ENCODE assay signal across 14 mouse cellular contexts in genomic region chr1:156761430-156761801, GRCm38 (mm10). TPM values are rescaled to one million over a fixed set of nuclear protein-coding genes. Genes with fewer than 3 reads are reported as not detected.
DNase-seq lines count a peak whose midpoint lies in the region; ATAC-seq lines count a peak whose summit lies in the region.
"Had no signal": no experiment of that assay in that cellular context is flagged by ENCODE, and none has a peak within 500 bp of the region (broad histone marks: within the 10 kb centered on the region; RNA-seq: fewer than 3 reads in every experiment).

No protein-coding gene starts in this region.

- H3K9ac ChIP-seq in forebrain, embryonic 14.5 days (ENCODE audit: low read length) = no peak overlapping the region
- no peak overlapping the region for H3K9ac ChIP-seq in midbrain, embryonic 16.5 days (ENCODE audit: low read depth, low read length)
- H3K9ac ChIP-seq in midbrain, embryonic 15.5 days = no peak overlapping the region
- H3K9ac ChIP-seq in limb, embryonic 11.5 days (ENCODE audit: low read length) = no peak overlapping the region
- H3K9ac ChIP-seq: hindbrain, embryonic 15.5 days had no signal

- H3K9me3 ChIP-seq in forebrain, embryonic 10.5 days = peaks cover 18% of the 10 kb centered on the region
- H3K9me3 ChIP-seq in forebrain, embryonic 14.5 days (replicated peaks; ENCODE audit: control insufficient read depth, low read length) = no peaks in the 10 kb centered on the region
- 0 out of 2 replicates have a peak, but pooled peaks cover under 1% of the 10 kb centered on the region for H3K9me3 ChIP-seq in midbrain, embryonic 16.5 days (replicated peaks; ENCODE audit: control insufficient read depth, low read length, poor library complexity, severe bottlenecking)
- H3K9me3 ChIP-seq in midbrain, embryonic 15.5 days = no peaks in the 10 kb centered on the region
- H3K9me3 ChIP-seq in limb, embryonic 11.5 days (ENCODE audit: control insufficient read depth, low read length) = peaks cover under 1% of the 10 kb centered on the region; the same call in 1 of the 2 replicates

- H3K4me3 ChIP-seq in forebrain, embryonic 10.5 days = no peak overlapping the region
- no peak overlapping the region for H3K4me3 ChIP-seq in forebrain, embryonic 14.5 days (ENCODE audit: low read depth, low read length)
- no peak overlapping the region for H3K4me3 ChIP-seq in midbrain, embryonic 16.5 days (ENCODE audit: low read depth, low read length)
- no peak overlapping the region for H3K4me3 ChIP-seq in midbrain, embryonic 15.5 days
- H3K4me3 ChIP-seq in limb, embryonic 11.5 days (ENCODE audit: low read depth, low read length) = no peak overlapping the region
- H3K4me3 ChIP-seq: hindbrain, embryonic 15.5 days; layer of hippocampus, adult 2 months had no signal

- H3K27ac ChIP-seq in forebrain, embryonic 10.5 days = peak overlapping the region; percentile 54; the same call in 1 of the 2 replicates
- no peak overlapping the region for H3K27ac ChIP-seq in forebrain, embryonic 14.5 days (ENCODE audit: low read depth, low read length)
- peak overlapping the region; percentile 17; the same call in 1 of the 2 replicates for H3K27ac ChIP-seq in midbrain, embryonic 16.5 days (ENCODE audit: low read length)
- no peak overlapping the region for H3K27ac ChIP-seq in midbrain, embryonic 15.5 days
- peak overlapping the region; percentile 73 for H3K27ac ChIP-seq in limb, embryonic 11.5 days (replicated peaks; ENCODE audit: low read depth, low read length)
- H3K27ac ChIP-seq: hindbrain, embryonic 15.5 days; layer of hippocampus, adult 2 months had no signal

- intact Hi-C loops in left cerebral cortex, postnatal 14 days (cut with DNase I) = no loop called here

- no peaks in the 10 kb centered on the region for H3K36me3 ChIP-seq in forebrain, embryonic 10.5 days (replicated peaks)
- no peaks in the 10 kb centered on the region for H3K36me3 ChIP-seq in forebrain, embryonic 14.5 days (ENCODE audit: control insufficient read depth, insufficient read depth, low read length)
- no peaks in the 10 kb centered on the region for H3K36me3 ChIP-seq in midbrain, embryonic 16.5 days (ENCODE audit: control insufficient read depth, insufficient read depth, low read length)
- no peaks in the 10 kb centered on the region for H3K36me3 ChIP-seq in midbrain, embryonic 15.5 days (replicated peaks)
- H3K36me3 ChIP-seq in limb, embryonic 11.5 days (ENCODE audit: control insufficient read depth, insufficient read depth, low read length) = no peaks in the 10 kb centered on the region
- H3K36me3 ChIP-seq: hindbrain, embryonic 15.5 days had no signal

- 0 out of 2 replicates have a peak, but pooled peaks cover 4% of the 10 kb centered on the region for H3K27me3 ChIP-seq in forebrain, embryonic 10.5 days (ENCODE audit: poor library complexity, severe bottlenecking)
- H3K27me3 ChIP-seq in forebrain, embryonic 14.5 days (replicated peaks; ENCODE audit: control insufficient read depth, insufficient read depth, low read length) = no peaks in the 10 kb centered on the region
- H3K27me3 ChIP-seq in midbrain, embryonic 16.5 days (ENCODE audit: control insufficient read depth, insufficient read depth, low read depth, low read length) = no peaks in the 10 kb centered on the region
- H3K27me3 ChIP-seq in midbrain, embryonic 15.5 days (replicated peaks) = no peaks in the 10 kb centered on the region
- H3K27me3 ChIP-seq in limb, embryonic 11.5 days (ENCODE audit: control insufficient read depth, insufficient read depth, low read length) = no peaks in the 10 kb centered on the region
- H3K27me3 ChIP-seq: hindbrain, embryonic 15.5 days had no signal

- H3K4me2 ChIP-seq in forebrain, embryonic 14.5 days (ENCODE audit: low read length) = no peak overlapping the region
- H3K4me2 ChIP-seq in midbrain, embryonic 16.5 days (ENCODE audit: low read length) = no peak overlapping the region
- no peak overlapping the region for H3K4me2 ChIP-seq in midbrain, embryonic 15.5 days
- H3K4me2 ChIP-seq in limb, embryonic 11.5 days (ENCODE audit: low read depth, severe bottlenecking) = no peak overlapping the region
- H3K4me2 ChIP-seq: hindbrain, embryonic 15.5 days had no signal

- no peak for DNase-seq in forebrain, embryonic 10.5 days (ENCODE audit: extremely low spot score, low spot score)
- DNase-seq in forebrain, embryonic 14.5 days (ENCODE audit: low spot score) = no peak
- DNase-seq in limb, embryonic 11.5 days (ENCODE audit: low spot score) = peak; percentile 38
- DNase-seq in lung, postnatal 4 days = peak; percentile 30 to 53
- DNase-seq in left cerebral cortex, postnatal 14 days (ENCODE audit: low spot score in 2 of 2) = no peak
- DNase-seq in Muller cell, postnatal 12 days (ENCODE audit: inconsistent ontology term) = no peak
- DNase-seq: cerebellum, postnatal 25 days; liver; retina, postnatal 1 day had no signal

- no peak for ATAC-seq in forebrain, embryonic 14.5 days
- ATAC-seq in midbrain, embryonic 16.5 days = no peak
- ATAC-seq in midbrain, embryonic 15.5 days (replicated peaks) = no peak
- ATAC-seq in limb, embryonic 11.5 days (ENCODE audit: insufficient number of reproducible peaks, low FRiP score, low TSS enrichment, low read depth) = 0 out of 2 replicates have a peak, but pooled peaks have one; percentile 4
- ATAC-seq: activated CD4-positive, CD25-positive, alpha-beta regulatory T cell, adult 4 months had no signal

- H3K4me1 ChIP-seq in forebrain, embryonic 10.5 days = peaks cover 30% of the 10 kb centered on the region
- H3K4me1 ChIP-seq in forebrain, embryonic 14.5 days (ENCODE audit: control insufficient read depth, insufficient read depth, low read length) = no peaks in the 10 kb centered on the region
- no peaks in the 10 kb centered on the region for H3K4me1 ChIP-seq in midbrain, embryonic 16.5 days (ENCODE audit: control insufficient read depth, insufficient read depth, low read length)
- H3K4me1 ChIP-seq in midbrain, embryonic 15.5 days = no peaks in the 10 kb centered on the region
- H3K4me1 ChIP-seq in limb, embryonic 11.5 days (ENCODE audit: control insufficient read depth, insufficient read depth, low read length) = peaks cover 13% of the 10 kb centered on the region
- H3K4me1 ChIP-seq: hindbrain, embryonic 15.5 days had no signal

- WGBS in forebrain, embryonic 10.5 days = 78% methylated on average over 10 of the region's 10 CpGs
- 79% methylated on average over 10 of the region's 10 CpGs for WGBS in forebrain, embryonic 14.5 days
- WGBS in midbrain, embryonic 16.5 days = 73% methylated on average over 10 of the region's 10 CpGs
- WGBS in midbrain, embryonic 15.5 days = 74% methylated on average over 10 of the region's 10 CpGs
- WGBS in limb, embryonic 11.5 days = 68% methylated on average over 10 of the region's 10 CpGs

RNA-seq across cellular contexts. Expression of gene Fam20b, which starts 42.5 kb away (rescaled TPM):
- polyA plus RNA-seq in forebrain, embryonic 10.5 days (2016; fragmentation: Nextera tagmentation; extraction: Ambion mirVana) = 16.4 and 17.5 TPM in 2 replicates
- polyA plus RNA-seq in forebrain, embryonic 14.5 days (2014; fragmentation: Nextera tagmentation; extraction: Ambion mirVana) = 19.9 and 23.8 TPM in 2 replicates
- 34.4 and 34.5 TPM in 2 replicates for polyA plus RNA-seq in midbrain, embryonic 16.5 days (2015; fragmentation: Nextera tagmentation; extraction: Ambion mirVana)
- polyA plus RNA-seq in midbrain, embryonic 15.5 days (2015; fragmentation: Nextera tagmentation; extraction: Ambion mirVana) = 34.2 and 34.7 TPM in 2 replicates
- polyA plus RNA-seq in limb, embryonic 11.5 days (2014; fragmentation: Nextera tagmentation; extraction: Ambion mirVana) = 21.3 and 21.9 TPM in 2 replicates
- total RNA-seq in left cerebral cortex, postnatal 14 days (2021) = 10 to 100 TPM; 59.5 to 64.6 TPM

Comparison
In these comparisons a context has a peak if more than half of its experiments do, and no peak if none do; other contexts are left out.
1. H3K27ac ChIP-seq: peak in forebrain, embryonic 10.5 days (single experiment), midbrain, embryonic 16.5 days (single experiment) and limb, embryonic 11.5 days (single experiment); none in forebrain, embryonic 14.5 days (single experiment) and midbrain, embryonic 15.5 days (single experiment).
2. DNase-seq: peak in limb, embryonic 11.5 days (single experiment) and lung, postnatal 4 days (2 of 2); none in forebrain, embryonic 10.5 days (single experiment), forebrain, embryonic 14.5 days (single experiment), left cerebral cortex, postnatal 14 days (0 of 2) and Muller cell, postnatal 12 days (single experiment).